Mouse (Mus musculus): ENCODE results near the gene Zfp784. TPM values are rescaled to one million over a fixed set of nuclear protein-coding genes. Genes with fewer than 3 reads are reported as not detected.

The Zfp784 gene
- total and polyA plus RNA-seq, 2 experiments from 2014 or later, result 4.3 to 5.0 TPM

DNA sequence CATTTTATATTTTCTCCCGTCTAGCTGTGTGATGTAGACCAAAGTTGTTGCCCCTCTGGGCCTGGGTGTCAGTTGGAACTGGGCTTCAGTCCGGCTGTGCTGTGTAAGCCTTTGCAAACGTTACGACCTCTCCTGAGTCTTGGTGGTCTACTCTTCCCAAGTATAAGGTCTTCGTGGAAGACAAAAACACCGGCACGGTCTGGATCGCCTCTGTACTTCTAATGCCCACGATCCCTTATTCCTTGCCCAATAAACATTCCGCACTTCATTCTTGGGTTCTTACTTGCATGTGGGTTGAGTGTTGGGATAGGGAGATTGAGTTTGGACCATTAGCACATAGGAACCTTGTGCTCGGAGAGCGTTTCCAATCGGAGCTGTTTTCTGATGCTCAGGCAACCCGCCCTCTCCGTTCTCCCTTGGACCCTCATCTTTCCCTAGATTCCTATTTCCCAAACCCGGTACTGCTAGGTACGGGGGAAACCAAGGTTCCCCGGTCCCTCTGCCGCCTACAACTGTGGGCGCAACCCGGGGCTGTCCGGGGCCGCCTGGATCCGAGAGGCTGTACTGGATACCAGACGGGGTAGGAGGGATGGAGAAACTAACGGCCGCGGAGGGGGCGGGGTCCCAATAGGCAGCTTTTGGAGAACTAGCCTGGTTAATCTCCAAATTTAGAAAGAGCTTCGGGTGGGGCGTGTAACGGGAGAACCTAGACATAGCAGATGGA lies 15.4 kb upstream of the Zfp784 start:
- peaks cover 22% of the 10 kb centered on the region; the same call in 1 of the 2 replicates for H3K4me1 ChIP-seq (ENCODE audit: insufficient read depth, low read length)

DNA sequence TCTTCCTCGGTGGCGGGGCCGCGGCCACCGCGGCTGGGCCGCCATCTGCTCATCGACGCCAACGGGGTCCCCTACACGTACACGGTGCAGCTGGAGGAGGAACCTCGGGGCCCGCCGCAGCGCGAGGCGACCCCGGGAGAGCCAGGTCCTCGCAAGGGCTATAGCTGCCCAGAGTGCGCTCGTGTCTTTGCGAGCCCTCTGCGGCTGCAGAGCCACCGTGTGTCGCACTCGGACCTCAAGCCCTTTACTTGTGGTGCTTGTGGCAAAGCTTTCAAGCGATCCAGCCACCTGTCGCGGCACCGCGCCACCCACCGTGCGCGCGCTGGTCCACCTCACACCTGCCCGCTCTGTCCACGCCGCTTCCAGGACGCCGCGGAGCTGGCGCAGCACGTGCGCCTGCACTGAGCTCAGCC lies 14.7 kb upstream of the Zfp784 start:
- no peaks in the 10 kb centered on the region for H3K9me3 ChIP-seq (ENCODE audit: low read length)
- WGBS, result 3% methylated on average over 45 of the region's 45 CpGs
- peaks cover 22% of the 10 kb centered on the region; the same call in 1 of the 2 replicates for H3K4me1 ChIP-seq (ENCODE audit: insufficient read depth, low read length)
- H3K9ac ChIP-seq (replicated peaks; ENCODE audit: low read length, poor library complexity, severe bottlenecking), result peak overlapping the region; percentile 91
- ATAC-seq (ENCODE audit: low FRiP score) (no peak), DNase-seq (ENCODE audit: low spot score) (no peak)
- peak overlapping the region; percentile 67 for H3K4me2 ChIP-seq (ENCODE audit: low read depth, low read length, poor library complexity, severe bottlenecking)
- H3K4me3 ChIP-seq (ENCODE audit: low read depth, low read length), result peak overlapping the region; percentile 78
- H3K36me3 ChIP-seq (ENCODE audit: insufficient read depth, low read length), result no peaks in the 10 kb centered on the region
- no peak overlapping the region for H3K27ac ChIP-seq (ENCODE audit: low read depth, low read length)
- TF ChIP-seq CTCF (IDR thresholded peaks at IDR 0.05), result no peak
- peaks cover 7% of the 10 kb centered on the region; the same call in 1 of the 2 replicates for H3K27me3 ChIP-seq (ENCODE audit: insufficient read depth, low read length)

More for the DNA sequence above, 15.4 kb upstream of the Zfp784 start:
- 11% methylated on average over 32 of the region's 32 CpGs for WGBS
- H3K36me3 ChIP-seq (ENCODE audit: insufficient read depth, low read length), result no peaks in the 10 kb centered on the region
- peak overlapping the region; percentile 78 for H3K4me3 ChIP-seq (ENCODE audit: low read depth, low read length)
- no peak for ATAC-seq (ENCODE audit: low FRiP score)
- peaks cover 7% of the 10 kb centered on the region; the same call in 1 of the 2 replicates for H3K27me3 ChIP-seq (ENCODE audit: insufficient read depth, low read length)
- peak overlapping the region; percentile 67 for H3K4me2 ChIP-seq (ENCODE audit: low read depth, low read length, poor library complexity, severe bottlenecking)
- TF ChIP-seq CTCF (IDR thresholded peaks at IDR 0.05), result no peak
- H3K9ac ChIP-seq (replicated peaks; ENCODE audit: low read length, poor library complexity, severe bottlenecking), result peak overlapping the region; percentile 66
- H3K27ac ChIP-seq (ENCODE audit: low read depth, low read length), result peak overlapping the region; percentile 65; the same call in 1 of the 2 replicates
- peak; percentile 56 for DNase-seq (ENCODE audit: low spot score)
- no peaks in the 10 kb centered on the region for H3K9me3 ChIP-seq (ENCODE audit: low read length)

DNA sequence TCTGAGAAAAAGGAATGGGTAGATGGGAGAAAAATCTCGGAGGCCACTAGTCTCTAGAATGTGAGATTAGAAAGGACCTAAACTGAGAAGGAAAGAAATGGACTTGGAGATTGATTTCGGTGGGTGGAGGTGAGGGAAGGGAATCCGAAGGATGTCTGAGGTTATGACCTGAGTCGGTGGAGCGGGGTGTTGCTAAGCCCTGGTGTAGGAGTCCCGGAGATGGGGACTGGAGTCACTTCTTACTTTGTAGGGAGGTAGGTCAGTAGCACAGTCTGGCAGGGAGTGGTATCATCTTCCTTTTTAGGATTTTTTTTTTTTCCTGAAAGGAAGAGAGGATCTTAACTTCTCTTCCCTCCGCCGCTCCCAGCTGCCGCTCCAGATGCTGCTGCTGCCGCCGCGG lies 14.2 kb upstream of the Zfp784 start:
- Histone ChIP-seq H3K4me1 (ENCODE audit: insufficient read depth, low read length) (peaks cover 22% of the 10 kb centered on the region; the same call in 1 of the 2 replicates), H3K9ac (replicated peaks; ENCODE audit: low read length, poor library complexity, severe bottlenecking) (peak overlapping the region; percentile 91), H3K27ac (ENCODE audit: low read depth, low read length) (peak overlapping the region; percentile 90), H3K27me3 (ENCODE audit: insufficient read depth, low read length) (peaks cover 7% of the 10 kb centered on the region; the same call in 1 of the 2 replicates), H3K4me2 (ENCODE audit: low read depth, low read length, poor library complexity, severe bottlenecking) (peak overlapping the region; percentile 67), H3K36me3 (ENCODE audit: insufficient read depth, low read length) (no peaks in the 10 kb centered on the region), H3K9me3 (ENCODE audit: low read length) (no peaks in the 10 kb centered on the region), H3K4me3 (ENCODE audit: low read depth, low read length) (peak overlapping the region; percentile 78)
- ATAC-seq (ENCODE audit: low FRiP score) (no peak), DNase-seq (ENCODE audit: low spot score) (peak; percentile 20)
- no peak for TF ChIP-seq CTCF (IDR thresholded peaks at IDR 0.05)
- WGBS, result 1% methylated on average over 9 of the region's 12 CpGs

DNA sequence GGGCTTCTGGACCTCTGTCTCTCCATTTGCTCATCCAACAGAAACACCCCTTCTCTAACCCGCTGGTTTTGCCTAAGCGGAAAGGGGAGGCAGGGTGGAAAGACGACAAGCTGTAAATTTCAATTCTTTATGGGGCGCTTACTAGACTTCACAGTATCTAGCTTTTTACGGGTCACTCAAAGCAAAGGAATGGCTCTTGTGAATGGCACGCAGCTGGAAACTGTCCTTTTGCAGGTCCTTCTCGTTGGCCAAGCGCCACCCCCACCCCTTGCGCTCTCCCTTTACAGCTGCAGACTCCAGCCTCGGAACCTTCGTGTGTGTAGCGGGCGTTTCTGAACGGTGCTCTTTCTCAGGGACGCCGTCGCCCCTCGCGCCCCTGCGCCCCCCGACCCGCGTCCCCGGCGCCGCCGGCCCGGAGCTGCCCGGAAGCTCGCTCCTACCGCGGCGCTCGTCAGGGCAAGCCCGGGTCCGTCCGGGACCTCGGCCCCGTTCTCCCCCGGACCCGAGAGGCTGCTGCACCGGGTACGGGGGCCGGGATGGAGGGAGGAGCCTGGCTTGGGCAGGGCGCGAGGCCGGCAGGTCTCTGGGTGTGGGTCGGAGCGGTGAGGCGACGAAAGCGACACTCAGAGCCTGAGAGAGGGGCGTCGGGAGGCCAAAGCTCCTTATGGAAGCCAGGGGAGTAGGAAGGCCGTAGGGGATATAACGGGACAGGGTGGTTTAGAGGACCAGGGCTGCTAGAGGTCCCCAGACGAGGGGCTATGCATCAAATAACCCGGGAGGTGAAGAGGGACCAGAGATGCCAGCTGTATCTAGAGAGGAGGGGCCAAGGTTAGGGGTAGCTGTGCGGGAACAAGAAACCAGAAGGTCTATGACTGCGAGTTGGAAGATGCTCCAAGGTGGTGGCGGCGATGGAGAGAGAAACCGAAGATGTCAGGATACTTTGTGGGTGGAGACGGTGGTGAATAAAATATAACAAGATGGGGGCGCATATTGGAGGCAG lies 13.2 kb upstream of the Zfp784 start, which contains the start of gene Zfp580:
TSS of gene Zfp580 (plus strand) at position 346 of the 1,000 bp plus-strand sequence.
- ATAC-seq (ENCODE audit: low FRiP score) (peak; percentile 84), DNase-seq (ENCODE audit: low spot score) (peak; percentile 86)
- peaks cover 22% of the 10 kb centered on the region; the same call in 1 of the 2 replicates for H3K4me1 ChIP-seq (ENCODE audit: insufficient read depth, low read length)
- H3K9ac ChIP-seq (replicated peaks; ENCODE audit: low read length, poor library complexity, severe bottlenecking), result peak within 1 kb of the TSS; percentile 91
- no peaks in the 10 kb centered on the region for H3K36me3 ChIP-seq (ENCODE audit: insufficient read depth, low read length)
- peak within 1 kb of the TSS; percentile 78 for H3K4me3 ChIP-seq (ENCODE audit: low read depth, low read length)
- peak within 1 kb of the TSS; percentile 67 for H3K4me2 ChIP-seq (ENCODE audit: low read depth, low read length, poor library complexity, severe bottlenecking)
- under 1% methylated on average over 56 of the region's 65 CpGs for WGBS
- H3K9me3 ChIP-seq (ENCODE audit: low read length), result no peaks in the 10 kb centered on the region
- H3K27ac ChIP-seq (ENCODE audit: low read depth, low read length), result peak within 1 kb of the TSS; percentile 90
- peaks cover 7% of the 10 kb centered on the region; the same call in 1 of the 2 replicates for H3K27me3 ChIP-seq (ENCODE audit: insufficient read depth, low read length)
- TF ChIP-seq CTCF (IDR thresholded peaks at IDR 0.05), result no peak

DNA sequence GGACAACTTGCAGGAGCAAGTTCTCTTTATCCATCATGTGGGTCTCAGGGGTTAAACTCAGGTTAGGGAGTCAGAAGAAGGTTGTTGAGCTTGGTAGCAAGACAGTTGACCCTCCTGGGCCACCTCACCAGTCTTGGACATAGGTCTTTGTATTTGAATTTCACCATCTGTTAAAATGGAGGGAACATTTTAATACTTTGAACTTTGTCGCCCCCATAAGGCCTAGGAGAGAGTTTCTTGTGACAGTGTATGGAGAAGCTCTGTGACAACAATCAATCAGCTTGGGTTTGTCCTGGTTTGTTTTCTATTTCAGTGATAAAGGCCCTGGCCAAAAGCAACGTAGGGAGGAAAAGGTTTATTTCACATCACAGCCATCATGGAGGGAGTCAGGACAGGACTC lies 9.1 kb upstream of the Zfp784 start:
- peak; percentile 58 for TF ChIP-seq CTCF (IDR thresholded peaks at IDR 0.05)
- Histone ChIP-seq H3K9ac (replicated peaks; ENCODE audit: low read length, poor library complexity, severe bottlenecking) (no peak overlapping the region), H3K36me3 (ENCODE audit: insufficient read depth, low read length) (no peaks in the 10 kb centered on the region), H3K27me3 (ENCODE audit: insufficient read depth, low read length) (no peaks in the 10 kb centered on the region), H3K27ac (ENCODE audit: low read depth, low read length) (no peak overlapping the region), H3K4me1 (ENCODE audit: insufficient read depth, low read length) (peaks cover 3% of the 10 kb centered on the region; the same call in 1 of the 2 replicates), H3K4me2 (ENCODE audit: low read depth, low read length, poor library complexity, severe bottlenecking) (no peak overlapping the region), H3K4me3 (ENCODE audit: low read depth, low read length) (no peak overlapping the region), H3K9me3 (ENCODE audit: low read length) (no peaks in the 10 kb centered on the region)
- DNase-seq (ENCODE audit: low spot score) (peak; percentile 59), ATAC-seq (ENCODE audit: low FRiP score) (no peak)
- 28% methylated on average over 2 of the region's 2 CpGs for WGBS
